Mouse (Mus musculus): ENCODE data around the gene Smyd3.

Smyd3 gene

DNA sequence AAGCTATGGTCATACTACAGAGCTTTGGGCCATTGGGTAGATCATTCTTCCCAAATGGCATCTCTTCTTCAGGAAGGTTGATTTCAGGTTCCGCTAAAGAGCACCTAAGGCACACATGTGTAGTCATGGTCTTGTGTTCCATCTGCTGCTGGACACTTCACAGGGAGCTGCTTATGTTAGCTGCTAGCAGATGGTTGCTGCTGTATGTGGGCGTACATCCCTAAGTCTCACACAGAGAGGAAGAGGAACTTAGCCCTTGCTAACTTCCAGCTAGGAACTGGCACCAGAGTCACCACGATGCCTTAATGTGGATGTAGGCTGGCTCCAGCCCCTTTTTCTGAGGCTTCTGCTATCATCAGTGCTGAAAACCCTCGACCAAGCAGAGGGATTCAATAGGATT, 491.2 kb downstream of the Smyd3 start:
- DNase-seq (ENCODE audit: low read depth, low spot score): no peak

DNA sequence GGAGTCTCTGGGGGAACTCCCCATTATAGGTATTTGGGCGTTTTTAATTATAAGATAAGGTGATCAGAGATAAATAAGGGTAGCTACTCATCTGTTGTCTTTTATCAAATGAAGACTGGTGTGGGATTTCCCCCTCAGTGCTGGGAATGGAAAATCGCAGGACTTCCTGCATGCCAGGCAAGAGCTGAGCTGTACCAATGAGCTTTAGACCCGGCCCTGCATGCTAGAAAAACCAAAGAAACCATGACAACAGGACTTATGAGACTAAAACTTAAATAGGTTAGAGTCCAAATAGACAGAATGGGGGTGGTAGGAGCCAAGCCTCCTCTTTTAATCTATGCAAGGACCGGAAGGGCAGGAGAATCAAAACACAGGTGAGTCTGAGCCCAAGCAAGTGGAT, 492.7 kb downstream of the Smyd3 start:
- DNase-seq (ENCODE audit: low read depth, low spot score): no peak

DNA sequence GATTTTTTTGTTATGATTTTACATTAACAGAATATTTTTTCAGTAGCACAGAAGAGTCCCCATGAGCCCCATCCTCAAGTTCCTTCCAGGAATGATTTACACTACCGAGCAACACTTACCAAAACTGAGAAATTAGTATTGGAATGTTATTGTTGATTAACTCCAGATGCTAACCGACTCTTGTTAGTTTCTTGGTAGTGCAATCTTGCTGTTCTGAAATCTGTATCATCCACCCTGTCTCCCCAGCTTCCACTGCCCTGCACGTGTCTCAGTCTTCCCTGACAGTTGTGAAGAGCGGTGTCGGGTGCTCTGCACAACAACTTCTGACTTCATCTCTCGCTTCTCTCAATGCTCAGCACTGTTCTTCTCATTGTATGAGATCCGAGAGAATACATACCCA, 494.4 kb downstream of the Smyd3 start:
- DNase-seq (ENCODE audit: low read depth, low spot score): no peak

DNA sequence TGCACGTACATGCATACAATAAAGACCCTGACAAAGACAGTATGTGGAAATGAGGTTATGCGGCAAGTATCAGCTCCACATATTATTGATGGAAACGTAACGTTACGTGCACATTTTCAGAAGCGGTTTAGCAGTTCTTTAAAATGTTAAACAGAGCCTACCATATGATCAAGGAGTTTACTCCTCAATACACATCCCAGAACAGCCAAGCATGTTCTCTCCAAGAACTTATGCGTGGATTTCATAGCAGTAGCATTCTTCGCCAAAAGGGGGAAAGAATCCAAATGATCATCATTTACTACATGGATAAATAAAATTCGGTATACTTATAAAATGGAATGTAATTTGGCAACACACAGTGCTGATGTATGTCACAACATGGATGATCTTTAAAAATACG, 500.4 kb downstream of the Smyd3 start:
- no peak for DNase-seq (ENCODE audit: low read depth, low spot score)

GRCm38 (mm10) chr1:179013021-179013420, 504.8 kb downstream of the Smyd3 start:
- no peak for DNase-seq (ENCODE audit: low read depth, low spot score)

- DNase-seq (ENCODE audit: low read depth, low spot score): no peak
These were observed 505.6 kb downstream of the Smyd3 start for GRCm38 (mm10) chr1:179012273-179012672.

GRCm38 (mm10) chr1:179010756-179011155, 507.1 kb downstream of the Smyd3 start:
- no peak for DNase-seq (ENCODE audit: low read depth, low spot score)

- DNase-seq (ENCODE audit: low read depth, low spot score): no peak
These were observed 507.9 kb downstream of the Smyd3 start for GRCm38 (mm10) chr1:179009911-179010310.

GRCm38 (mm10) chr1:179004133-179004866, 513.5 kb downstream of the Smyd3 start:
- no peak for DNase-seq (ENCODE audit: low read depth, low spot score)

DNA sequence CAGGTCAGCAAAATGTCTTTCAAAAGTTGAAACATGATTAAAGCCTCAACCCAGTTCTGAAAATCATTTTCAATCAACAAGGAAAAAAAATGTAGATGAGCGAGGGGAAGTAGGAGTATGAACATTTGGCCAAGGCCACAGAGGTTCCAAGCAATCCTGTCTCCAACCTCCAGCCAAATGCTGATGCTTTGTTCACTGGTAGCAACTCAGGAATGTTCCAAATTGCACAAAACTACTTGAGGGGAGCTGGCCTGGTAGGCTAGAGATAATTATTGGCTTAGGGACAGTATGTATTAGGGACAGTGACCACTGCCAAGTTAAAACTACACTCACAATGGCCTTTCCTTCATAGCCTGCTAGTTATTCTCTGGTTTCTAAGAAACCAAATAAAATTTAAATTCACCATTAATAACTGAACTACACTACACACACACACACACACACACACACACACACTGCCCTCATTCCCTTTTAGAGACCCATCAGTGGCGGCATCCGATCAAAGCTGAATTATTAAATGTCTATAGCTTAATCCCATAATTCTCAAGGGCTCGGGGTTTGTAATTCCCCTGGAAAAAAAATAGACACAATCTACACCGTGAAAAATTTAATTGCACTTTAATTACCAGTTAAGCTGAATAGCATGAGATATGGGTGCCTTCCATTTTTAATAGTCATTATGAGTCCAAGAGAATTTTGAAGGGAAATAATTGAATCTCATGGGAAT, 514.3 kb downstream of the Smyd3 start:
- no peak for DNase-seq (ENCODE audit: low read depth, low spot score)

DNA sequence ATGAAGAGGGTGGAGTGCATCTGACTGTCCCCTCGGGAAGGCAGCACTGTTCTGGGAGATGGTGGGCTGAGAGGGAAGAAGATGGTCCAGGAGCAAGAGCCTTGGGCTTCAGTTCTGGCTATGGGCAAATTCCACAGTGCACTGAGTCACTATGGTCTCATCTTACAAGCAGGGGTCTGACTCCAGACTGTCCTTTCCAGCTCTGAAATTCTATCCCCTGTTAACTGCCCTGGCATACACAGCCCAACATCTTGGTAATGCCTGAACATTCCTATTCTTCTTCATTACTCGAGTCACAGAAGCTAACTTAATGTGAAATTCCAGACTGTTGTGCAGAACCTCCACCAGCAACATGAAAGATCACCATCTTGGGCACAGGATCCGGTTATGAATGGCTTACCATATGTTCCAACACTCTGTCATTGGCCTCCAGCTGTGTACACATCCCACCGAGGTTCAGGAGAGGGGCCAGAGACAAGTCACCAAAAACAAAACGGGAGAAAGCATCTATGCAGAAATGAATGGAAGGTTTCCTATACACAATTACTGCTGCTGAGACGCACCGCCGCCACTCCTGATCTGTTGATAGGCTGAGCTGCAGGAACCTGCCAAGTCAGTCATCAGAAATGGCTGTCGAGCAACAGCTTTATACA, 517.8 kb downstream of the Smyd3 start:
- DNase-seq (ENCODE audit: low read depth, low spot score): no peak

DNA sequence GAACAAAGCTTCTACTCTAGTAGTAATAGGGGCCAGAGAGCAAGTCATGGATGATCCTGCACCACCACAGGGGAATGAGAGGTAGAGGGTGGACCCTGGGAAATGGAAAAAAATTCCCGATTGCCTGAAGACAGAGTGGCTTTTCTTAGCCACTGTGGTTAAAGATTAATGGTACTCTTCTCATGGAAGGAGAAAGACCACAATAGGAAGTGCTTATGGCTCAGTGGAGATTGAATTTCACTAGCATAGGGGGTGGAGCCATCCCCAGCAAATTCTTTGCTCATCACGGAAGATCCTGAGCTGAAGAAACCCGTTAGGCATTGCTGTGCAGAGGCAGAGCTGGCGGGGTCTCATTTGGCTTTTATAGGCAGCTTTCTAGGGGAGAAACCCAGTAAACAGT, 520.0 kb downstream of the Smyd3 start:
- no peak for DNase-seq (ENCODE audit: low read depth, low spot score)

- no peak for DNase-seq (ENCODE audit: low read depth, low spot score)
These were observed 523.6 kb downstream of the Smyd3 start for GRCm38 (mm10) chr1:178994263-178994662.

- no peak for DNase-seq (ENCODE audit: low read depth, low spot score)
These were observed 525.3 kb downstream of the Smyd3 start for GRCm38 (mm10) chr1:178992503-178992902.

GRCm38 (mm10) chr1:178991470-178991869, 526.4 kb downstream of the Smyd3 start:
- no peak for DNase-seq (ENCODE audit: low read depth, low spot score)

DNA sequence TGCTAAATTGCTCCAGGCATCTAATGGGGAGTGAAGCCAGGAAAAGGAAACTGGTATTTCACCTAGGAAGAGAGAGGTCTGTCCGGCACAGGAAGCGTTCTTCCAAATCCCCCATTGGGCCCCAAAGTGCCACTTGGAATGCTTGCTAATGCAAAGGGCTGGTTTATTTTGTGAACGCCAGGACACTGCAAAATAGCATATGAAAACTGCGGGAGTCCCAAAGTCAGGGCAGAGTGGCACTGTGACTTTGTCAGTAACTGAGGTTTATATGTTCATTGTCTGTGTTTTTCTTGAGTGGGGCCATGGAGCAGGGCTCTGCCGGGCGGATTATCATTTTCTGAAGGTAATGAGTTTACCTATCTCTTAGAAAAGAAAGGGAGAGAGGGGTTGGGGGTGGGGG, 526.8 kb downstream of the Smyd3 start:
- DNase-seq (ENCODE audit: low read depth, low spot score): no peak

GRCm38 (mm10) chr1:178989485-178989884, 528.4 kb downstream of the Smyd3 start:
- no peak for DNase-seq (ENCODE audit: low read depth, low spot score)

GRCm38 (mm10) chr1:178988176-178988575, 529.7 kb downstream of the Smyd3 start:
- no peak for DNase-seq (ENCODE audit: low read depth, low spot score)

DNA sequence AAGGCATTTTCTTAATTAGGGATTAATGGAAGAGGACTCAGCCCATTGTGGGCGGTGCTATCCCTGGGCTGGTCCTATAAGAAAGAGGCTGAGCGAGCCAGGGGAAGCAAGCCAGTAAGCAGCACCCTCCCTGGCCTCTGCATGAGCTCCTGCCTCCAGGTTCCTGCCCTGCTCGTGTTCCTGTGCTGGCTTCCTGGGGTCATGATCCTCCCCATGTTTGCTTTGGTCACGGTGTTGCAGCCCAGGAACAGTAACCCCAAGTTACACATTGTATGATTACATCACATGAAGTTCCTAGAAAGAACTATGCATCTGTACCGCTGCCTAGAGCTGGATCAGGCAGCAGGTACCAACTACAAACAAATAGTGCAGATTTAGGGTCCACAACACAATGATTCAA, 536.2 kb downstream of the Smyd3 start:
- DNase-seq (ENCODE audit: low read depth, low spot score): no peak

DNA sequence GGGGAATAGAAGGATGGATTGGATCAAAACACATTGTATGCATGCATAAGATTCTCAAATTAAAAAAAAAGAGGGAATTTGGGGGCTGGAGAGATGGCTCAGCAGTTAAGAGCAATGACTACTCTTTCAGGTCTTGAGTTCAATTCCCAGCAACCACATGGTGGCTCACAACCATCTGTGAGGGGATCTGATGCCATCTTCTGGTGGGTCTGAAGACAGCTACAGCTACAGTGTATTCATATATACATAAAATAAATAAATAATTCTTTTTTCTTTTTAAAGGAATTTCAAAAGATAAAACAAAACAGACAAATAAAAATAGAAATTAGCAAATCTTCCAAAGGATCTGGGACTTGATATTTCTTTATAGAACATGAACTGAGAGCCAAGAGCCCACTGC, 537.7 kb downstream of the Smyd3 start:
- no peak for DNase-seq (ENCODE audit: low read depth, low spot score)

- DNase-seq (ENCODE audit: low read depth, low spot score): no peak
These were observed 539.1 kb downstream of the Smyd3 start for GRCm38 (mm10) chr1:178978617-178979245.

DNA sequence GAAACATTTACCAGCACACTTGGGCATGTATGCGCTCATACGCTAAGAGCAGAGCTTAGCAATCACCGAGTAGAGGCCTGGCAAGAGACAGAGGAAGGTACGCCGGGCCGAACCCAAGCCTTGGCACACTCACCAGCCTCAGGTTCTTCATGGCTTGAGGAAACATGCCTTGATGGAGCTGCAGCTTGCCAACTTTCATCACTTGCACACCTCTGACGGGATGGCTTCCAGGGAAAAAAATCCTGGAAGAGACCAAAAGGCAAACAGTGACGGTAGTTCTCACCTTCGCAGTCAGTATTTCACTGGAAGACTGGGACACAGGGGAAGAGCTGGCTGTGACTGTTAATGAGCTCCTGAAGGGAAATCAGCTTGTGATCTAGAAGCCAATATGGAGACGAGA, 545.8 kb downstream of the Smyd3 start:
- DNase-seq (ENCODE audit: low read depth, low spot score): no peak
